ENCODE assay signal across 10 mouse cellular contexts in genomic region chr2:30258600-30258999, GRCm38 (mm10). TPM values are rescaled to one million over a fixed set of nuclear protein-coding genes. Genes with fewer than 3 reads are reported as not detected.
A peak's percentile ranks its signal among the peaks of the same experiment; 100 is the strongest.
DNase-seq lines count a peak whose midpoint lies in the region; ATAC-seq and TF ChIP-seq lines count a peak whose summit lies in the region.
"Had no signal": no experiment of that assay in that cellular context is flagged by ENCODE, and none has a peak within 500 bp of the region (broad histone marks: within the 10 kb centered on the region; RNA-seq: fewer than 3 reads in every experiment).

No protein-coding gene starts in this region.

- ATAC-seq in liver, embryonic 11.5 days (replicated peaks; ENCODE audit: low FRiP score) = no peak
- ATAC-seq in kidney, postnatal 0 days (replicated peaks; ENCODE audit: low FRiP score, low read depth) = 0 out of 2 replicates have a peak, but pooled peaks have one; percentile 19

- no peak overlapping the region for H3K9ac ChIP-seq in liver, adult 2 months (ENCODE audit: low read depth, low read length)
- no peak overlapping the region for H3K9ac ChIP-seq in liver, embryonic 11.5 days (ENCODE audit: low read depth, low read length)
- no peak overlapping the region for H3K9ac ChIP-seq in kidney, postnatal 0 days (ENCODE audit: low read depth, low read length)
- H3K9ac ChIP-seq: embryonic facial prominence, embryonic 12.5 days; liver, embryonic 14.5 days had no signal

- H3K4me2 ChIP-seq in liver, embryonic 11.5 days = no peak overlapping the region
- no peak overlapping the region for H3K4me2 ChIP-seq in kidney, postnatal 0 days (ENCODE audit: low read length)
- H3K4me2 ChIP-seq: embryonic facial prominence, embryonic 12.5 days had no signal

- TF ChIP-seq CTCF in liver, adult 2 months (IDR thresholded peaks at IDR 0.05; ENCODE audit: low read depth, low read length) = no peak
- TF ChIP-seq CTCF in kidney, postnatal 0 days (IDR thresholded peaks at IDR 0.05; ENCODE audit: low read depth) = no peak
- no peak for TF ChIP-seq CTCF in small intestine, adult 2 months (IDR thresholded peaks at IDR 0.05; ENCODE audit: extremely low read depth, insufficient read length, insufficient replicate concordance, low read depth, low read length)

- peaks cover 38% of the 10 kb centered on the region for H3K79me2 ChIP-seq in liver, adult 2 months (ENCODE audit: control insufficient read depth, insufficient read depth, low read length)

- H3K9me3 ChIP-seq in liver, embryonic 11.5 days (ENCODE audit: control insufficient read depth, low read length) = no peaks in the 10 kb centered on the region
- H3K9me3 ChIP-seq in kidney, postnatal 0 days (replicated peaks; ENCODE audit: low read length) = no peaks in the 10 kb centered on the region
- H3K9me3 ChIP-seq in hindbrain, embryonic 10.5 days = no peaks in the 10 kb centered on the region
- H3K9me3 ChIP-seq: embryonic facial prominence, embryonic 12.5 days had no signal

- H3K27me3 ChIP-seq in liver, adult 2 months (ENCODE audit: control insufficient read depth, insufficient read depth, low read length) = no peaks in the 10 kb centered on the region
- H3K27me3 ChIP-seq in liver, embryonic 11.5 days (replicated peaks; ENCODE audit: control insufficient read depth, insufficient read depth, low read length) = no peaks in the 10 kb centered on the region
- H3K27me3 ChIP-seq in kidney, postnatal 0 days (ENCODE audit: insufficient read depth, low read length) = no peaks in the 10 kb centered on the region
- no peaks in the 10 kb centered on the region for H3K27me3 ChIP-seq in small intestine, adult 2 months (ENCODE audit: control insufficient read depth, insufficient read depth, low read length)
- H3K27me3 ChIP-seq in hindbrain, embryonic 10.5 days (ENCODE audit: insufficient read depth, poor library complexity, severe bottlenecking) = no peaks in the 10 kb centered on the region
- H3K27me3 ChIP-seq: embryonic facial prominence, embryonic 12.5 days had no signal

- no peak for DNase-seq in liver, adult 2 months (ENCODE audit: extremely low read depth, low read depth, low spot score)
- DNase-seq in liver, embryonic 11.5 days (ENCODE audit: low spot score) = no peak
- peak; percentile 92 for DNase-seq in heart, adult 8-10 months (ENCODE audit: low spot score)
- DNase-seq in kidney, postnatal 0 days (ENCODE audit: low spot score) = peak; percentile 47
- no peak for DNase-seq in embryo, embryonic 9.5 days (ENCODE audit: extremely low spot score)
- no peak for DNase-seq in hindbrain, embryonic 10.5 days (ENCODE audit: low spot score)
- no peak for DNase-seq in layer of hippocampus, postnatal 25 days (ENCODE audit: extremely low spot score in 1 of 2, low spot score in 1 of 2)

- WGBS in liver, adult 2 months = 68% methylated on average over 4 of the region's 4 CpGs
- 55% methylated on average over 4 of the region's 4 CpGs for WGBS in liver, embryonic 11.5 days
- WGBS in kidney, postnatal 0 days = 54% methylated on average over 4 of the region's 4 CpGs
- WGBS in small intestine, adult 2 months = 75% methylated on average over 4 of the region's 4 CpGs
- 84% methylated on average over 4 of the region's 4 CpGs for WGBS in hindbrain, embryonic 10.5 days

- H3K4me3 ChIP-seq in liver, adult 2 months (ENCODE audit: insufficient read depth, low read depth, low read length) = no peak overlapping the region
- no peak overlapping the region for H3K4me3 ChIP-seq in liver, embryonic 11.5 days (ENCODE audit: low read depth, low read length)
- no peak overlapping the region for H3K4me3 ChIP-seq in kidney, postnatal 0 days (replicated peaks; ENCODE audit: low read depth, low read length)
- no peak overlapping the region for H3K4me3 ChIP-seq in small intestine, adult 2 months (ENCODE audit: low read depth, low read length)
- no peak overlapping the region for H3K4me3 ChIP-seq in hindbrain, embryonic 10.5 days
- H3K4me3 ChIP-seq: embryonic facial prominence, embryonic 12.5 days had no signal

- peaks cover 32% of the 10 kb centered on the region for H3K36me3 ChIP-seq in liver, adult 2 months (ENCODE audit: control insufficient read depth, insufficient read depth, low read length)
- peaks cover 49% of the 10 kb centered on the region for H3K36me3 ChIP-seq in liver, embryonic 11.5 days (ENCODE audit: control insufficient read depth, insufficient read depth, low read length)
- H3K36me3 ChIP-seq in kidney, postnatal 0 days (ENCODE audit: insufficient read depth, low read length) = peaks cover 54% of the 10 kb centered on the region
- H3K36me3 ChIP-seq in small intestine, adult 2 months (ENCODE audit: control insufficient read depth, insufficient read depth, low read length) = peaks cover 60% of the 10 kb centered on the region
- peaks cover 99% of the 10 kb centered on the region for H3K36me3 ChIP-seq in hindbrain, embryonic 10.5 days

- no peak for TF ChIP-seq POLR2A in liver, adult 2 months (IDR thresholded peaks at IDR 0.05; ENCODE audit: extremely low read depth, insufficient read depth, low read length)
- TF ChIP-seq POLR2A in small intestine, adult 2 months (IDR thresholded peaks at IDR 0.05; ENCODE audit: low read depth, low read length) = no peak

- H3K27ac ChIP-seq in liver, adult 2 months (replicated peaks; ENCODE audit: insufficient read depth, low read depth, low read length) = peak overlapping the region; percentile 21
- H3K27ac ChIP-seq in liver, embryonic 11.5 days (ENCODE audit: low read depth, low read length) = no peak overlapping the region
- H3K27ac ChIP-seq in kidney, postnatal 0 days = no peak overlapping the region
- H3K27ac ChIP-seq in small intestine, adult 2 months (ENCODE audit: insufficient read depth, low read depth, low read length) = peak overlapping the region; percentile 80
- H3K27ac ChIP-seq in hindbrain, embryonic 10.5 days = no peak overlapping the region; the same call in 1 of the 2 replicates
- H3K27ac ChIP-seq: embryonic facial prominence, embryonic 12.5 days; liver, embryonic 14.5 days had no signal

- H3K4me1 ChIP-seq in liver, adult 2 months (ENCODE audit: control insufficient read depth, insufficient read depth, low read length) = peaks cover 10% of the 10 kb centered on the region
- no peaks in the 10 kb centered on the region; the same call in 1 of the 2 replicates for H3K4me1 ChIP-seq in liver, embryonic 11.5 days (replicated peaks; ENCODE audit: control insufficient read depth, insufficient read depth, low read length)
- peaks cover 7% of the 10 kb centered on the region; the same call in 1 of the 2 replicates for H3K4me1 ChIP-seq in kidney, postnatal 0 days (replicated peaks; ENCODE audit: insufficient read depth, low read length)
- peaks cover 12% of the 10 kb centered on the region for H3K4me1 ChIP-seq in small intestine, adult 2 months (ENCODE audit: control insufficient read depth, insufficient read depth, insufficient read length, low read length)
- H3K4me1 ChIP-seq in hindbrain, embryonic 10.5 days (replicated peaks) = peaks cover 8% of the 10 kb centered on the region; the same call in 1 of the 2 replicates
- H3K4me1 ChIP-seq: embryonic facial prominence, embryonic 12.5 days had no signal

RNA-seq across cellular contexts. Expression of gene Phyhd1, which starts 7.4 kb away (rescaled TPM):
- 87.4 and 97.7 TPM in 2 replicates for total RNA-seq in liver, adult 2 months (2014; rRNA removed)
- polyA plus RNA-seq in liver, adult 2 months (2012; rRNA removed) = 154 and 158 TPM in 2 replicates
- polyA plus RNA-seq in liver, embryonic 11.5 days (2014; fragmentation: Nextera tagmentation; extraction: Ambion mirVana) = 10.5 and 11.7 TPM in 2 replicates
- total RNA-seq in heart, adult 8-10 months (2022) = 100 to 1,000 TPM in 3 of 4 experiments, 10 to 100 TPM in 1; 97.7 to 135 (median 112) TPM
- polyA plus RNA-seq in kidney, postnatal 0 days (2015; fragmentation: Nextera tagmentation; extraction: Ambion mirVana) = 18.9 and 19.2 TPM in 2 replicates
- 2.4 and 3.8 TPM in 2 replicates for polyA plus RNA-seq in small intestine, adult 2 months (2012; rRNA removed)
- polyA plus RNA-seq in hindbrain, embryonic 10.5 days (2016; fragmentation: Nextera tagmentation; extraction: Ambion mirVana) = 3.1 and 5.5 TPM in 2 replicates
- 10 to 100 TPM; 18.6 to 24.8 TPM for total RNA-seq in layer of hippocampus, postnatal 25 days (2021)

RNA-seq across cellular contexts. Expression of gene Gm28035, which starts 18.2 kb away (rescaled TPM):
- total RNA-seq in liver, adult 2 months (2014; rRNA removed) = 4.2 and 5.1 TPM in 2 replicates
- polyA plus RNA-seq in liver, adult 2 months (2012; rRNA removed) = 5.9 and 8.6 TPM in 2 replicates
- 0.16 and 0.23 TPM in 2 replicates for polyA plus RNA-seq in liver, embryonic 11.5 days (2014; fragmentation: Nextera tagmentation; extraction: Ambion mirVana)
- 1 to 10 TPM; 1.8 to 6.1 (median 3.6) TPM for total RNA-seq in heart, adult 8-10 months (2022)
- polyA plus RNA-seq in kidney, postnatal 0 days (2015; fragmentation: Nextera tagmentation; extraction: Ambion mirVana) = 0.20 and 0.29 TPM in 2 replicates
- polyA plus RNA-seq in small intestine, adult 2 months (2012; rRNA removed) = 3.1 and 6.1 TPM in 2 replicates
- 0.10 TPM in 1 of 2 replicates, not detected in the other for polyA plus RNA-seq in hindbrain, embryonic 10.5 days (2016; fragmentation: Nextera tagmentation; extraction: Ambion mirVana)
- 1 to 10 TPM; 6.1 to 7.4 TPM for total RNA-seq in layer of hippocampus, postnatal 25 days (2021)

RNA-seq across cellular contexts. Expression of gene Lrrc8a, which starts 21.1 kb away (rescaled TPM):
- 8.5 and 14.0 TPM in 2 replicates for total RNA-seq in liver, adult 2 months (2014; rRNA removed)
- 22.6 and 24.1 TPM in 2 replicates for polyA plus RNA-seq in liver, adult 2 months (2012; rRNA removed)
- polyA plus RNA-seq in liver, embryonic 11.5 days (2014; fragmentation: Nextera tagmentation; extraction: Ambion mirVana) = 21.4 and 21.7 TPM in 2 replicates
- total RNA-seq in heart, adult 8-10 months (2022) = 10 to 100 TPM; 50.2 to 66.4 (median 61.0) TPM
- polyA plus RNA-seq in kidney, postnatal 0 days (2015; fragmentation: Nextera tagmentation; extraction: Ambion mirVana) = 50.2 and 51.3 TPM in 2 replicates
- polyA plus RNA-seq in small intestine, adult 2 months (2012; rRNA removed) = 17.9 and 27.4 TPM in 2 replicates
- 38.3 and 43.4 TPM in 2 replicates for polyA plus RNA-seq in hindbrain, embryonic 10.5 days (2016; fragmentation: Nextera tagmentation; extraction: Ambion mirVana)
- 10 to 100 TPM; 57.1 to 60.7 TPM for total RNA-seq in layer of hippocampus, postnatal 25 days (2021)

RNA-seq across cellular contexts. Expression of gene Gm28038, which starts 22.2 kb away (rescaled TPM):
- not detected in 2 replicates for total RNA-seq in liver, adult 2 months (2014; rRNA removed)
- polyA plus RNA-seq in liver, adult 2 months (2012; rRNA removed) = not detected in 2 replicates
- polyA plus RNA-seq in liver, embryonic 11.5 days (2014; fragmentation: Nextera tagmentation; extraction: Ambion mirVana) = not detected in 2 replicates
- total RNA-seq in heart, adult 8-10 months (2022) = 1 to 10 TPM in 2 of 4 experiments, not detected in 2; 1.3 to 3.7 TPM
- not detected in 2 replicates for polyA plus RNA-seq in kidney, postnatal 0 days (2015; fragmentation: Nextera tagmentation; extraction: Ambion mirVana)
- not detected in 2 replicates for polyA plus RNA-seq in small intestine, adult 2 months (2012; rRNA removed)
- not detected in 2 replicates for polyA plus RNA-seq in hindbrain, embryonic 10.5 days (2016; fragmentation: Nextera tagmentation; extraction: Ambion mirVana)
- not detected for total RNA-seq in layer of hippocampus, postnatal 25 days (2021)
- polyA plus RNA-seq: embryonic facial prominence, embryonic 12.5 days; liver, embryonic 14.5 days had no signal

RNA-seq across cellular contexts. Expression of gene Dolk, which starts 27.5 kb away (rescaled TPM):
- 12.2 and 14.7 TPM in 2 replicates for total RNA-seq in liver, adult 2 months (2014; rRNA removed)
- 20.3 and 20.6 TPM in 2 replicates for polyA plus RNA-seq in liver, adult 2 months (2012; rRNA removed)
- polyA plus RNA-seq in liver, embryonic 11.5 days (2014; fragmentation: Nextera tagmentation; extraction: Ambion mirVana) = 24.2 and 25.6 TPM in 2 replicates
- total RNA-seq in heart, adult 8-10 months (2022) = 10 to 100 TPM; 20.8 to 25.2 (median 24.1) TPM
- 33.8 and 36.3 TPM in 2 replicates for polyA plus RNA-seq in kidney, postnatal 0 days (2015; fragmentation: Nextera tagmentation; extraction: Ambion mirVana)
- polyA plus RNA-seq in small intestine, adult 2 months (2012; rRNA removed) = 14.1 and 14.8 TPM in 2 replicates
- 25.7 and 26.6 TPM in 2 replicates for polyA plus RNA-seq in hindbrain, embryonic 10.5 days (2016; fragmentation: Nextera tagmentation; extraction: Ambion mirVana)
- total RNA-seq in layer of hippocampus, postnatal 25 days (2021) = 10 to 100 TPM; 24.3 to 25.7 TPM

Comparison
In these comparisons a context has a peak if more than half of its experiments do, and no peak if none do; other contexts are left out.
1. H3K27ac ChIP-seq: peak in liver, adult 2 months (single experiment) and small intestine, adult 2 months (single experiment); none in liver, embryonic 11.5 days (single experiment), kidney, postnatal 0 days (single experiment) and hindbrain, embryonic 10.5 days (single experiment).
2. DNase-seq: peak in heart, adult 8-10 months (single experiment) and kidney, postnatal 0 days (single experiment); none in liver, adult 2 months (single experiment), liver, embryonic 11.5 days (single experiment), embryo, embryonic 9.5 days (single experiment), hindbrain, embryonic 10.5 days (single experiment) and layer of hippocampus, postnatal 25 days (0 of 2).